Mouse (Mus musculus) liver, embryonic 14.5 days (tissue): ENCODE data around the gene Aspdh. TPM values are rescaled to one million over a fixed set of nuclear protein-coding genes. Genes with fewer than 3 reads are reported as not detected.

Experiments used
- ATAC-seq: fragments of 200-750 bp; cut with Nextera tagmentation; 2 replicates; pipeline ENCODE4 v1.8.0; 2017; ENCODE audit warnings: moderate number of reproducible peaks, mild to moderate bottlenecking, moderate library complexity; ENCODE audit not compliant: insufficient read depth
- DNase-seq, 3 experiments: peaks; one replicate each; pipeline ENCODE4 v3.0.0-alpha.2; 2012 to 2013; ENCODE audit warnings: low read depth in 3 of 3, low spot score in 3 of 3
- H3K27ac ChIP-seq: fragments of 300-500 bp; sonication (generic); 2 replicates; pipeline ENCODE4 v1.5.1; 2014; ENCODE audit warnings: moderate library complexity, mild to moderate bottlenecking, control low read depth, inconsistent platforms
- H3K27me3 ChIP-seq: fragments of 300-500 bp; sonication (generic); 2 replicates; pipeline ENCODE4 v1.6.1; 2014; ENCODE audit warnings: mild to moderate bottlenecking, low read length, moderate library complexity; ENCODE audit not compliant: control insufficient read depth, insufficient read depth
- H3K36me3 ChIP-seq: fragments of 300-500 bp; sonication (generic); replicated peaks from 2 replicates; pipeline ENCODE4 v1.6.1; 2014; ENCODE audit warnings: low read depth; ENCODE audit not compliant: control insufficient read depth, insufficient read depth
- H3K4me1 ChIP-seq, 2 experiments: fragments of 200-500 bp in 1 of 2; fragments of 300-500 bp in 1 of 2; sonication (generic) in 1 of 2; replicated peaks; 2 replicates each; pipeline ENCODE4 v1.6.1; 2012 to 2014; ENCODE audit warnings: antibody characterized with exemption in 1 of 2, inconsistent platforms in 1 of 2, low read length in 1 of 2; ENCODE audit not compliant: control insufficient read depth in 2 of 2, insufficient read depth in 2 of 2
- H3K4me2 ChIP-seq: fragments of 300-500 bp; sonication (generic); 2 replicates; pipeline ENCODE4 v1.6.1; 2014; ENCODE audit warnings: low read depth, mild to moderate bottlenecking, control low read depth, moderate library complexity
- H3K4me3 ChIP-seq, 2 experiments: fragments of 200-500 bp in 1 of 2; fragments of 300-500 bp in 1 of 2; sonication (generic) in 1 of 2; 2 replicates each; pipeline ENCODE4 v1.5.1; 2012 to 2014; ENCODE audit warnings: low read depth in 2 of 2, low read length in 2 of 2, mild to moderate bottlenecking in 2 of 2, control low read depth in 1 of 2, inconsistent platforms in 1 of 2, moderate library complexity in 1 of 2; ENCODE audit not compliant: insufficient read depth in 1 of 2
- H3K9ac ChIP-seq: fragments of 300-500 bp; sonication (generic); replicated peaks from 2 replicates; pipeline ENCODE4 v1.6.1; 2014; ENCODE audit warnings: mild to moderate bottlenecking, control low read depth, moderate library complexity
- H3K9me3 ChIP-seq: fragments of 300-500 bp; sonication (generic); 2 replicates; pipeline ENCODE4 v1.6.1; 2016; ENCODE audit warnings: low read length, mixed read lengths; ENCODE audit not compliant: control insufficient read depth
- CTCF ChIP-seq: IDR thresholded peaks from 2 replicates; pipeline ENCODE4 v1.5.1; 2016; ENCODE audit warnings: antibody characterized with exemption, low read depth, control low read depth
- EP300 ChIP-seq: IDR thresholded peaks from 2 replicates; pipeline ENCODE4 v1.6.1; 2016; ENCODE audit warnings: antibody characterized with exemption, low read depth
- WGBS: fragments of 180-500 bp; shearing (Covaris S2); extraction: QIAGEN DNeasy Blood & Tissue Kit; methylation state at CpG from one replicate; pipeline ENCODE4 v1.1.7; 2014; ENCODE audit not compliant: insufficient replicate concordance; 5-methylcytosine and 5-hydroxymethylcytosine counted together
- polyA plus RNA-seq, 2 experiments: library from polyadenylated mRNA; depleted of rRNA in 1 of 2; stranded (reverse) in 1 of 2; unstranded in 1 of 2; fragments of >200 nt; fragmentation: Nextera tagmentation in 1 of 2; extraction: Ambion mirVana in 1 of 2; gene quantifications; 2 replicates each; pipeline versions ENCODE4 v1.2.1 to v1.2.3; 2012 to 2014

The Aspdh gene
- polyA plus RNA-seq, 2 experiments = 10.2 to 10.9 TPM

DNA sequence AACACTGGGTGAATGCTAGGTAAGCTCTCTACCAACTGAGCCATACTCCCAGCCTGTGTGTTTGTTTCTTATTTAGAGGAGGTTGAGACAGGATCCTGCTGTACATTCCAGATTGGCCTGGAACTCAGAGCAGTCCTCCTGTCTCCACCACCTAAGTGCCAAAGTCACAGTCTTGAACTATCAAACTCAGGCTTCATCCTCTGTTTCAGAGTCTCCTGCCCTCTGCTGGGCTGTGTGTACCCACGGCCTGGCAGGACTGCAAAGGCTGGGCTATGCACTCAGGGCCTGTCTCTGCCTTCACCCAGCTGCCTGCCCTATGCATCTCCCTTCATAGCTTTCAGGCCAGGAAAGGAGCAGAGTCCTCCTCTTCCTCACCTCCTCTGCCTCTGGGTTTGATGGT, 28.9 kb upstream of the Aspdh start:
- no peak overlapping the region for H3K27ac ChIP-seq
- no peak for DNase-seq

DNA sequence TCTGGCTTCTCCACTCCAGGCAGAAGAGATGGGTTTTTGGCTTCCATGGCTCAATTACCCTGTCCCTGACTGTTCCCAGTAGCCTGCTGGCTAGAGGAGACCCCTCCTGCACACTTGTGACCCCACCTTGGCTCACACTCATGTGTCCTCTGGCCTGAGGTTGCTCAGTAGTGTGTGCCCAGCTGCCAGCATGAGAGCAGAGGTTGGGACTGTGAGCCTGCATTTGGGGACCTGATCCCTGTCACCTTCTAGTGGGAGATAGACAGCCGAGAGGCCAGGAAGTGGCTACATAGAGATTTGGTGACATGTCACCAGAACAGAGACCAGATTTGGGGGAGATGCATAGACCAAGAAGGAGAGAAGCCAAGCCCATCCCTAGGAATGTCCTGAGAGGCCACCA, 28.0 kb upstream of the Aspdh start:
- Histone ChIP-seq H3K27ac (no peak overlapping the region), H3K36me3 (no peaks in the 10 kb centered on the region), H3K27me3 (peaks cover 32% of the 10 kb centered on the region), H3K4me3 (no peak overlapping the region), H3K4me2 (no peak overlapping the region), H3K9me3 (no peaks in the 10 kb centered on the region), H3K4me1 (peaks cover 8 to 14% of the 10 kb centered on the region in 2 experiments), H3K9ac (no peak overlapping the region)
- TF ChIP-seq EP300 = no peak
- TF ChIP-seq CTCF = no peak
- 22% methylated on average over 1 of the region's 1 CpGs for WGBS
- no peak for DNase-seq
- ATAC-seq = no peak

More for the DNA sequence above, 28.9 kb upstream of the Aspdh start:
- Histone ChIP-seq H3K9ac (no peak overlapping the region), H3K27me3 (peaks cover 32% of the 10 kb centered on the region), H3K9me3 (no peaks in the 10 kb centered on the region), H3K4me1 (peaks cover 8 to 14% of the 10 kb centered on the region in 2 experiments), H3K4me3 (no peak overlapping the region), H3K4me2 (no peak overlapping the region), H3K36me3 (no peaks in the 10 kb centered on the region)
- no peak for TF ChIP-seq EP300
- TF ChIP-seq CTCF = peak; percentile 52
- ATAC-seq = no peak
- WGBS = 5% methylated on average over 1 of the region's 1 CpGs

- Histone ChIP-seq H3K4me2 (no peak overlapping the region), H3K27ac (no peak overlapping the region), H3K27me3 (peaks cover 36% of the 10 kb centered on the region), H3K36me3 (no peaks in the 10 kb centered on the region), H3K4me1 (peaks cover 8 to 14% of the 10 kb centered on the region in 2 experiments), H3K9me3 (no peaks in the 10 kb centered on the region), H3K4me3 (no peak overlapping the region), H3K9ac (no peak overlapping the region)
- ATAC-seq (no peak), DNase-seq (no peak)
- 55% methylated on average over 8 of the region's 8 CpGs for WGBS
- no peak for TF ChIP-seq EP300
- TF ChIP-seq CTCF = no peak
Observed at GRCm38 (mm10) chr7:44437933-44438332, 27.3 kb upstream of the Aspdh start.

DNA sequence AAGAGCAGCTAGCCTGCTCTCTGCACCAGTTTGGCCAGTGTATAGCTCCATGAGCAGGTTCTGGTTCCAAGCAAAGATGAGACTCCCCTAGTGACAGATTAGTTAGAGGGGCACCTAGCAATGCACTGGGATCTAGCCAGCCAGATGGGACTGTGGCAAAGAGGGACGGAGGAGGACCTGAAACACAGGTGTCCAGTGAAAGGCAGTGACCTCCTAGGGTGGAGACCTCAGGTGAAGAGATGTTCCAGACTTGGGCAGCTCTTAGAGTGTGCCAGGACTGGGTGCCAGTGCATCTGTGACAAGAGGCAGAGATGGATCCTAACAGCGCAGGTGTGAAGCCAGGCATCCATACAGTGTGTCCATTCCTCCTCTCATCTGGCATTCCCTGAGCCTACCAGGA, 25.5 kb upstream of the Aspdh start:
- ATAC-seq = no peak
- WGBS = 55% methylated on average over 2 of the region's 2 CpGs
- peaks cover 54% of the 10 kb centered on the region for H3K27me3 ChIP-seq

GRCm38 (mm10) chr7:44440479-44440878, 24.7 kb upstream of the Aspdh start:
- 49% methylated on average over 1 of the region's 1 CpGs for WGBS
- Histone ChIP-seq H3K4me3 (no peak overlapping the region), H3K4me1 (peaks cover 0 to 2% of the 10 kb centered on the region in 2 experiments; a peak in 3 of 4 replicates), H3K36me3 (no peaks in the 10 kb centered on the region), H3K27ac (no peak overlapping the region), H3K27me3 (peaks cover 62% of the 10 kb centered on the region), H3K4me2 (no peak overlapping the region), H3K9ac (no peak overlapping the region), H3K9me3 (no peaks in the 10 kb centered on the region)
- no peak for TF ChIP-seq CTCF
- TF ChIP-seq EP300 = no peak
- no peak for ATAC-seq
- DNase-seq = no peak

More for the DNA sequence above, 25.5 kb upstream of the Aspdh start:
- peaks cover 0 to 2% of the 10 kb centered on the region in 2 experiments; a peak in 3 of 4 replicates for H3K4me1 ChIP-seq
- H3K4me2 ChIP-seq = no peak overlapping the region
- H3K9me3 ChIP-seq = no peaks in the 10 kb centered on the region
- H3K27ac ChIP-seq = no peak overlapping the region
- H3K4me3 ChIP-seq = no peak overlapping the region
- TF ChIP-seq EP300 = no peak
- TF ChIP-seq CTCF = no peak
- DNase-seq = no peak
- no peaks in the 10 kb centered on the region for H3K36me3 ChIP-seq
- no peak overlapping the region for H3K9ac ChIP-seq
